Mouse (Mus musculus) spleen, adult 2 months (tissue): ENCODE measurements around the gene Xab2.

ENCODE experiments used
- CTCF ChIP-seq: fragments of 200-500 bp; IDR thresholded peaks from 2 replicates; pipeline ENCODE4 v1.5.1; 2011; ENCODE audit warnings: mild to moderate bottlenecking, inconsistent platforms; ENCODE audit not compliant: insufficient read depth, insufficient read length, insufficient replicate concordance; ENCODE audit errors: extremely low read depth
- POLR2A ChIP-seq: fragments of 200-500 bp; IDR thresholded peaks from 2 replicates; pipeline ENCODE4 v1.6.1; 2011; ENCODE audit warnings: low read depth, low read length, inconsistent platforms

DNA sequence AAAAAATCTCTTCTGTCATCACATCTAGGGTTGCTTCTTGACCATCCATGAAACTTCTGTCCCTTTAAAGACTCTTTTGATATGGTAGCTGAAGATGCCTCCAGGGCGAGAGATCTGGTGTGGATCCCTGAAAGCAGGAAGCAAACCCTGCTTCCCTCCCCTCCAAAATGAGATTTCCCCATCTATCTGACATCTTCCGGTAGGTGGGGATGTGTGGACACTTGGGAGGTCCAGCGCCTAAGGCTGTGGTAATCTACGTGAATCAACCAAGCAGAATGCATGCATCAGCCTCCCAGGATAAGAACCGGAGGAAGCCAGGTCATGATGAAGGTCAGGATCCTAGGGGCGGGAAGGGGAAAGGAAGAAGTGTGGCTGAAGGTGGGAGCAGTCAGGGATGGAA lies 44.4 kb upstream of the Xab2 start, which contains the start of gene Mcemp1:
- TF ChIP-seq POLR2A, result no peak
- TF ChIP-seq CTCF, result no peak
